Mouse (Mus musculus) ES-Bruce4 (cell line): ENCODE measurements at regions not wholly inside any gene's neighbourhood (a gene's known extent, or its start where the extent isn't known, plus 50 kb on each side); places are given as distances from the start of the nearest gene placed in this dataset.

Source experiments
- H3K27ac ChIP-seq: 2 replicates; pipeline ENCODE4 v1.5.1; 2012; ENCODE audit warnings: low read length, inconsistent platforms; ENCODE audit not compliant: insufficient read depth
- H3K27me3 ChIP-seq: 2 replicates; pipeline ENCODE4 v1.6.1; 2012; ENCODE audit warnings: mild to moderate bottlenecking, low read length, inconsistent platforms; ENCODE audit not compliant: control insufficient read depth, poor library complexity, insufficient read depth, severe bottlenecking
- H3K36me3 ChIP-seq: 2 replicates; pipeline ENCODE4 v1.6.1; 2012; ENCODE audit warnings: inconsistent platforms, mild to moderate bottlenecking, low read length, moderate library complexity; ENCODE audit not compliant: control insufficient read depth, poor library complexity, insufficient read depth, severe bottlenecking
- H3K4me1 ChIP-seq: one replicate; pipeline ENCODE4 v1.8.1; 2011; ENCODE audit warnings: low read length; ENCODE audit not compliant: control insufficient read depth, insufficient read depth
- H3K4me3 ChIP-seq: 2 replicates; pipeline ENCODE4 v1.5.1; 2011; ENCODE audit warnings: low read depth, mild to moderate bottlenecking, low read length
- H3K9ac ChIP-seq: 2 replicates; pipeline ENCODE4 v1.6.1; 2012; ENCODE audit warnings: low read depth, mild to moderate bottlenecking, inconsistent platforms; ENCODE audit not compliant: poor library complexity, severe bottlenecking
- H3K9me3 ChIP-seq: replicated peaks from 2 replicates; pipeline ENCODE4 v1.6.1; 2012; ENCODE audit warnings: mild to moderate bottlenecking, low read length, inconsistent platforms; ENCODE audit not compliant: control insufficient read depth, poor library complexity, insufficient read depth, severe bottlenecking
- CTCF ChIP-seq: IDR thresholded peaks from one replicate; pipeline ENCODE4 v1.8.1; 2011; ENCODE audit warnings: low read depth, low read length
- EP300 ChIP-seq: IDR thresholded peaks from 2 replicates; pipeline ENCODE4 v1.6.1; 2011; ENCODE audit warnings: low read depth, low read length; ENCODE audit not compliant: insufficient read depth
- POLR2A ChIP-seq: IDR thresholded peaks from one replicate; pipeline ENCODE4 v1.8.1; 2011; ENCODE audit warnings: low read length; ENCODE audit not compliant: insufficient read depth

GRCm38 (mm10) chr1:119282416-119282815 is 139.6 kb downstream of the Inhbb start:
- Histone ChIP-seq H3K4me3 (no peak overlapping the region), H3K27ac (no peak overlapping the region), H3K9me3 (no peaks in the 10 kb centered on the region), H3K4me1 (peaks cover 2% of the 10 kb centered on the region), H3K27me3 (no peaks in the 10 kb centered on the region), H3K9ac (no peak overlapping the region), H3K36me3 (no peaks in the 10 kb centered on the region)
- TF ChIP-seq EP300 (no peak), POLR2A (no peak), CTCF (no peak)

GRCm38 (mm10) chr1:119279261-119279660 is 142.8 kb downstream of the Inhbb start:
- TF ChIP-seq CTCF: no peak
- TF ChIP-seq POLR2A: no peak
- TF ChIP-seq EP300: no peak
- Histone ChIP-seq H3K4me3 (no peak overlapping the region), H3K36me3 (no peaks in the 10 kb centered on the region), H3K4me1 (peaks cover 2% of the 10 kb centered on the region), H3K27ac (no peak overlapping the region), H3K9ac (no peak overlapping the region), H3K27me3 (no peaks in the 10 kb centered on the region), H3K9me3 (no peaks in the 10 kb centered on the region)

- no peak overlapping the region for H3K4me3 ChIP-seq
- H3K4me1 ChIP-seq: peaks cover 2% of the 10 kb centered on the region
- TF ChIP-seq EP300: no peak
- TF ChIP-seq POLR2A: no peak
- H3K9me3 ChIP-seq: no peaks in the 10 kb centered on the region
- H3K36me3 ChIP-seq: no peaks in the 10 kb centered on the region
- H3K9ac ChIP-seq: no peak overlapping the region
- H3K27ac ChIP-seq: no peak overlapping the region
- H3K27me3 ChIP-seq: no peaks in the 10 kb centered on the region
These were observed 143.4 kb downstream of the Inhbb start for GRCm38 (mm10) chr1:119278528-119279201.

GRCm38 (mm10) chr1:119277990-119278389 is 144.1 kb downstream of the Inhbb start:
- Histone ChIP-seq H3K9me3 (no peaks in the 10 kb centered on the region), H3K4me1 (peaks cover 2% of the 10 kb centered on the region), H3K27ac (no peak overlapping the region), H3K9ac (no peak overlapping the region), H3K36me3 (no peaks in the 10 kb centered on the region), H3K4me3 (no peak overlapping the region), H3K27me3 (no peaks in the 10 kb centered on the region)
- no peak for TF ChIP-seq CTCF
- no peak for TF ChIP-seq EP300
- no peak for TF ChIP-seq POLR2A

GRCm38 (mm10) chr1:119266013-119266412 is 156.0 kb downstream of the Inhbb start:
- Histone ChIP-seq H3K36me3 (no peaks in the 10 kb centered on the region), H3K27ac (no peak overlapping the region), H3K4me1 (no peaks in the 10 kb centered on the region), H3K4me3 (no peak overlapping the region), H3K9me3 (no peaks in the 10 kb centered on the region), H3K27me3 (no peaks in the 10 kb centered on the region), H3K9ac (no peak overlapping the region)
- no peak for TF ChIP-seq CTCF
- TF ChIP-seq EP300: no peak
- no peak for TF ChIP-seq POLR2A

- no peak for TF ChIP-seq POLR2A
- no peak for TF ChIP-seq CTCF
- TF ChIP-seq EP300: no peak
- Histone ChIP-seq H3K36me3 (no peaks in the 10 kb centered on the region), H3K27me3 (no peaks in the 10 kb centered on the region), H3K9ac (no peak overlapping the region), H3K4me3 (no peak overlapping the region), H3K9me3 (no peaks in the 10 kb centered on the region), H3K27ac (no peak overlapping the region), H3K4me1 (no peaks in the 10 kb centered on the region)
These were observed 156.7 kb downstream of the Inhbb start for GRCm38 (mm10) chr1:119265192-119265891.
